Mouse (Mus musculus) left cerebral cortex, postnatal 14 days (tissue): ENCODE data around the gene Plb1. TPM values are rescaled to one million over a fixed set of nuclear protein-coding genes. Genes with fewer than 3 reads are reported as not detected.
A peak's percentile ranks its signal among the peaks of the same experiment; 100 is the strongest.

ENCODE experiments used
- DNase-seq, 2 experiments: peaks; one replicate each; pipeline ENCODE4 v3.0.0; 2021 to 2022; ENCODE audit warnings: low spot score in 2 of 2, mixed read lengths in 1 of 2
- intact Hi-C: fragments of 180-260 bp; cut with DNase I; formaldehyde crosslinking; loops from one replicate; pipeline ENCODE4 v1.15.1; 2025
- total RNA-seq, 2 experiments: library from RNA; stranded (reverse); gene quantifications; 2 replicates each; pipeline ENCODE4 v1.2.3; 2021

Gene Plb1
- total RNA-seq, 2 experiments from 2014 or later = 2.7 to 6.3 TPM

- intact Hi-C loops = no loop called here
- DNase-seq = no peak
Observed at GRCm38 (mm10) chr5:32360511-32360910, 128.0 kb downstream of the Plb1 start.

GRCm38 (mm10) chr5:32361441-32362235 lies 129.1 kb downstream of the Plb1 start:
- intact Hi-C loops = no loop called here
- peak; percentile 19 to 72 for DNase-seq

GRCm38 (mm10) chr5:32369391-32369790 lies 136.9 kb downstream of the Plb1 start:
- DNase-seq = peak; percentile 43 to 49
- intact Hi-C loops = no loop called here

- peak; percentile 15 to 55 for DNase-seq
- intact Hi-C loops = no loop called here
Observed at GRCm38 (mm10) chr5:32371239-32371638, 138.7 kb downstream of the Plb1 start.

GRCm38 (mm10) chr5:32378546-32378945 lies 146.0 kb downstream of the Plb1 start:
- intact Hi-C loops = no loop called here
- no peak for DNase-seq

GRCm38 (mm10) chr5:32388656-32389055 lies 156.1 kb downstream of the Plb1 start:
- intact Hi-C loops = no loop called here
- no peak for DNase-seq

GRCm38 (mm10) chr5:32390295-32390694 lies 157.8 kb downstream of the Plb1 start:
- DNase-seq = peak; percentile 28 to 46
- intact Hi-C loops = no loop called here

GRCm38 (mm10) chr5:32392281-32392680 lies 159.8 kb downstream of the Plb1 start:
- DNase-seq = no peak
- intact Hi-C loops = no loop called here

GRCm38 (mm10) chr5:32394586-32394985 lies 162.1 kb downstream of the Plb1 start:
- intact Hi-C loops = no loop called here

GRCm38 (mm10) chr5:32395101-32395892 lies 162.8 kb downstream of the Plb1 start:
- intact Hi-C loops = no loop called here
- no peak for DNase-seq

More at GRCm38 (mm10) chr5:32394586-32394985, 162.1 kb downstream of the Plb1 start:
- no peak for DNase-seq

- intact Hi-C loops = no loop called here
- no peak for DNase-seq
Observed at GRCm38 (mm10) chr5:32397719-32398118, 165.2 kb downstream of the Plb1 start.

- intact Hi-C loops = no loop called here
- DNase-seq = no peak
Observed at GRCm38 (mm10) chr5:32400926-32401325, 168.4 kb downstream of the Plb1 start.

GRCm38 (mm10) chr5:32403082-32403953 lies 170.8 kb downstream of the Plb1 start:
- intact Hi-C loops = no loop called here
- peak; percentile 37 to 57 for DNase-seq

- intact Hi-C loops = no loop called here
- DNase-seq = peak in 1 of 2 experiments; percentile 15
Observed at GRCm38 (mm10) chr5:32405199-32405855, 172.8 kb downstream of the Plb1 start.

GRCm38 (mm10) chr5:32408771-32409170 lies 176.3 kb downstream of the Plb1 start:
- intact Hi-C loops = no loop called here
- no peak for DNase-seq

- intact Hi-C loops = no loop called here
- DNase-seq = no peak
Observed at GRCm38 (mm10) chr5:32409747-32410146, 177.2 kb downstream of the Plb1 start.

GRCm38 (mm10) chr5:32410954-32411688 lies 178.6 kb downstream of the Plb1 start:
- DNase-seq = no peak
- intact Hi-C loops = no loop called here

GRCm38 (mm10) chr5:32412186-32412950 lies 179.9 kb downstream of the Plb1 start:
- no peak for DNase-seq
- intact Hi-C loops = no loop called here
